Mouse (Mus musculus) cortical plate, adult 2 months (tissue): ENCODE data around the gene Gm960. TPM values are rescaled to one million over a fixed set of nuclear protein-coding genes. Genes with fewer than 3 reads are reported as not detected.

ENCODE experiments used
- H3K27ac ChIP-seq: fragments of 200-500 bp; 2 replicates; pipeline ENCODE4 v1.5.1; 2012; ENCODE audit warnings: low read length, control low read depth, inconsistent platforms; ENCODE audit not compliant: insufficient read depth
- H3K4me1 ChIP-seq: fragments of 200-500 bp; 2 replicates; pipeline ENCODE4 v1.6.1; 2011; ENCODE audit warnings: low read length; ENCODE audit not compliant: control insufficient read depth, insufficient read depth
- H3K4me3 ChIP-seq: fragments of 200-500 bp; 2 replicates; pipeline ENCODE4 v1.5.1; 2011; ENCODE audit warnings: mild to moderate bottlenecking, low read length, control low read depth; ENCODE audit not compliant: insufficient read depth
- CTCF ChIP-seq: fragments of 200-500 bp; IDR thresholded peaks from 2 replicates; pipeline ENCODE4 v1.5.1; 2011; ENCODE audit warnings: mild to moderate bottlenecking, control low read depth, low read length; ENCODE audit not compliant: insufficient read depth; ENCODE audit errors: extremely low read depth
- POLR2A ChIP-seq: fragments of 200-500 bp; IDR thresholded peaks from 2 replicates; pipeline ENCODE4 v1.6.1; 2011; ENCODE audit warnings: mild to moderate bottlenecking, low read length, control low read depth; ENCODE audit not compliant: insufficient read depth; ENCODE audit errors: extremely low read depth
- polyA plus RNA-seq: library from polyadenylated mRNA; depleted of rRNA; stranded (reverse); fragments of >200 nt; gene quantifications from 2 replicates; pipeline ENCODE4 v1.2.3, GENCODE M21; 2012

The Gm960 gene
- polyA plus RNA-seq, 1 experiment: 3.3 TPM

- Histone ChIP-seq H3K4me3 (no peak overlapping the region), H3K27ac (no peak overlapping the region), H3K4me1 (0 out of 2 replicates have a peak, but pooled peaks cover 2% of the 10 kb centered on the region)
- TF ChIP-seq POLR2A: no peak
- TF ChIP-seq CTCF: no peak
Measured at GRCm38 (mm10) chr19:4616546-4616945, 81.9 kb downstream of the Gm960 start.

- H3K4me1 ChIP-seq: peaks cover 3% of the 10 kb centered on the region; the same call in 1 of the 2 replicates
- peak within 1 kb of the TSS; percentile 98 for H3K27ac ChIP-seq
- TF ChIP-seq POLR2A (peak; percentile 76), CTCF (no peak)
- peak within 1 kb of the TSS; percentile 68 for H3K4me3 ChIP-seq
Measured at GRCm38 (mm10) chr19:4615151-4616093, 83.0 kb downstream of the Gm960 start, which contains the start of gene Lrfn4. Gene Lrfn4 (minus strand): TSS chr19:4615667.

GRCm38 (mm10) chr19:4614305-4615150, 83.9 kb downstream of the Gm960 start:
- Histone ChIP-seq H3K4me1 (peaks cover 3% of the 10 kb centered on the region; the same call in 1 of the 2 replicates), H3K4me3 (peak overlapping the region; percentile 68), H3K27ac (peak overlapping the region; percentile 98)
- no peak for TF ChIP-seq POLR2A
- TF ChIP-seq CTCF: no peak

GRCm38 (mm10) chr19:4613464-4614304, 84.8 kb downstream of the Gm960 start:
- Histone ChIP-seq H3K27ac (no peak overlapping the region), H3K4me3 (peak overlapping the region; percentile 68; the same call in 1 of the 2 replicates), H3K4me1 (peaks cover 3% of the 10 kb centered on the region; the same call in 1 of the 2 replicates)
- TF ChIP-seq POLR2A: no peak
- no peak for TF ChIP-seq CTCF

- Histone ChIP-seq H3K4me3 (no peak overlapping the region), H3K27ac (no peak overlapping the region), H3K4me1 (peaks cover 3% of the 10 kb centered on the region; the same call in 1 of the 2 replicates)
- TF ChIP-seq POLR2A: no peak
- TF ChIP-seq CTCF: no peak
Measured at GRCm38 (mm10) chr19:4612181-4612961, 86.1 kb downstream of the Gm960 start.

GRCm38 (mm10) chr19:4610109-4610508, 88.4 kb downstream of the Gm960 start:
- Histone ChIP-seq H3K27ac (no peak overlapping the region), H3K4me1 (peaks cover 3% of the 10 kb centered on the region; the same call in 1 of the 2 replicates), H3K4me3 (no peak overlapping the region)
- TF ChIP-seq CTCF (no peak), POLR2A (no peak)

GRCm38 (mm10) chr19:4608511-4608910, 90.0 kb downstream of the Gm960 start:
- Histone ChIP-seq H3K4me3 (no peak overlapping the region), H3K27ac (no peak overlapping the region)

GRCm38 (mm10) chr19:4607406-4607805, 91.1 kb downstream of the Gm960 start:
- Histone ChIP-seq H3K4me1 (peaks cover 2% of the 10 kb centered on the region; the same call in 1 of the 2 replicates), H3K4me3 (no peak overlapping the region), H3K27ac (no peak overlapping the region)
- TF ChIP-seq CTCF (no peak), POLR2A (no peak)

More at GRCm38 (mm10) chr19:4608511-4608910, 90.0 kb downstream of the Gm960 start:
- peaks cover 2% of the 10 kb centered on the region; the same call in 1 of the 2 replicates for H3K4me1 ChIP-seq
- TF ChIP-seq CTCF (no peak), POLR2A (no peak)

GRCm38 (mm10) chr19:4605654-4606053, 92.8 kb downstream of the Gm960 start:
- no peak for TF ChIP-seq CTCF
- no peak for TF ChIP-seq POLR2A
- no peaks in the 10 kb centered on the region for H3K4me1 ChIP-seq
- no peak overlapping the region for H3K4me3 ChIP-seq
- no peak overlapping the region for H3K27ac ChIP-seq
